Mouse (Mus musculus) left cerebral cortex, postnatal 4 days (tissue): ENCODE results near the gene Tmtc2. TPM values are rescaled to one million over a fixed set of nuclear protein-coding genes. Genes with fewer than 3 reads are reported as not detected.
"Not testable (repeated sequence)": the region's sequence is repeated elsewhere in the genome, so short reads cannot be mapped to it uniquely, and the experiment has no call there.

ENCODE experiments used
- DNase-seq: peaks from one replicate; pipeline ENCODE4 v3.0.0-alpha.2; 2022
- intact Hi-C: fragments of 180-260 bp; cut with DNase I; formaldehyde crosslinking; loops from one replicate; pipeline ENCODE4 v1.15.1; 2025
- total RNA-seq, 2 experiments: library from RNA; stranded (reverse); gene quantifications; 2 replicates each; pipeline ENCODE4 v1.2.3; 2021

The Tmtc2 gene
- total RNA-seq, 2 experiments from 2014 or later = 12.9 to 14.0 TPM

DNA sequence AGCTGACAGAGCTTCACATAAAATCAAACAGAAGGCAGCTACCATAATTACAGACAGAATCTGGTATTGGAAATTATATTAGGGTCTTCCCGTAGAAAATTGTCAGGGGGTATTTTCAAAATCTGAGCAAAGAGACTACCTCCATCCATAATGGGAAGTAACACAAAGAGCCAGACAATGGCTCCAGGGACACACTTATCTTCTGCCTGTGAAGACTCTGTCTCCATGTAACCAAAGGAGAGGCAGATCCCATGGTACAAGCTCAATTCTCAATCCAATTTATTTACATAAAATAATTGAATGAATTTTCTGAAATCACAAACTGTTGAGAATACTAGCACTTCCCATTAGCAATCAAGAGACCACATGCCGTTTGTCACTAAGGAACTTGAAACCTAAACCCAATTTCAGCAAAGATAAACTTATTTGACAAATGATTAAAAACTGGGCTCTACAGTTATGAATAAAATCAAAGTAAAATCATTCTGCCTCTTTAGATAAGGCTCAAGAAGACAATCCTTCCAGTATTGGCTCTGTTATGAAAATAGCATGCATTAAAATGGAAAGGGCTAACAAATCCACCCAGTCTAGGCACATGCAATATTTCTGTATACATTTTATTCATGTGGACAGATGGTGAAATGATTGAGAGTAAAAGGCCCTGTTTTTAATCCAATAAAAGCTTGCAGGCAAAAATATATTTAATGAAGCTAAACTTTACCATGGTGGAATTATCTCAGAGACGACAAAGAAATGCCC is 254.8 kb downstream of the Tmtc2 start:
- intact Hi-C loops = no loop called here

DNA sequence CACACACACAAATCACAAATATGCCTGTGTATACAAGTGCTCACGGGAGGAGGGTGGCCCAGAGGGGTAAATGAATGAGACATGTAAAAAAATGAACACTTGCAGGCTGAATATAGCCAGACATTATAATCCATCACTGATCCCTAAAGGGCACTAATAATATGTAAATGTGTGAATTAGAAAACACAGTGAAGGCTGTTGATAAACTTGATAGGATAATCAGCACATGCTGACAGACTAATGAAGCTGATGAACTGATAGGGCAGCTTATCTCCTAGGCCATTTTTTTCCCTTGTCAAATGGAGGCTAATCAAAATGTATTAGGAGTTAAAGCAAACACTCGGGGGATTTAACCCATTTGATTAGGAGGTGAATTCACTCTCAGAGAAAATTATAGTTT is 255.4 kb downstream of the Tmtc2 start:
- intact Hi-C loops = no loop called here
- no peak for DNase-seq

More for the DNA sequence above, 254.8 kb downstream of the Tmtc2 start:
- DNase-seq = no peak

DNA sequence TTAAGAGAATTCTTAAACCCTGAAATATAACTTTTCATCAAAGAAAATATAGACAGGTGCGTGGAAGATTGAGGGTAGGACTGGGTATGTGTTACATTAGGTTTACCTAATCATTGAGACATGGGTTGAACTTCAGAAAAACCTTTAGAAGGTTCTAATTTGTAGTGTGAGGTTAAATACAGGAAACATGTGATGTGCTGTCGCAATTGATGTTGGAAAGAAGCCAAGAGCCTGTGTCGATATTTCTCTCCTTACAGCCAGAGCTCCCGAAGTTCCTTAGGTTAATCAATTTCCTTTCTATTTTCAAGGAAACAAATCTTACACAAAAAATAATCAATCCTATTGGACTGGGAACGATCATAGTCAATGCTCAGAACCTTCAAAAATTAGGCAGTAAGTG is 261.3 kb downstream of the Tmtc2 start:
- DNase-seq = no peak
- intact Hi-C loops = no loop called here

DNA sequence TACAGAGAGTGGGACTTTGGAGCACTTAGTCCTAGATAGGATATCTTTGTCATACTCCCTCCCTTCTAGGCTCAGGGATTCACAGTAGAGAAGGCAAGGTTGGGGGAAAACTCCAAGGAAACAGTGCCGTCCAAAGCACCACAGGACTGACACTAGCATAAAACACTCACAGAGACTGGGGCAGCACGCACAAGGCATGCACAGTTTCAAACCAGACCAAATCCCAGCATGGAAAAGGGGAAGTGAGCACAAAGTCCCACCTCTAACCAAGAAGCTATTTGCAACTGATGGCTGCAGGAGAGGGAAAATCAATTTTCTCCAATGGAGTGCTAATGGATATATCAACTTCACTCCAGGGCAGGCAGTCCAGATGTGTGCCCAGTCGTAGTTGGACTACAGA is 276.7 kb downstream of the Tmtc2 start:
- intact Hi-C loops = no loop called here
- DNase-seq = no peak

DNA sequence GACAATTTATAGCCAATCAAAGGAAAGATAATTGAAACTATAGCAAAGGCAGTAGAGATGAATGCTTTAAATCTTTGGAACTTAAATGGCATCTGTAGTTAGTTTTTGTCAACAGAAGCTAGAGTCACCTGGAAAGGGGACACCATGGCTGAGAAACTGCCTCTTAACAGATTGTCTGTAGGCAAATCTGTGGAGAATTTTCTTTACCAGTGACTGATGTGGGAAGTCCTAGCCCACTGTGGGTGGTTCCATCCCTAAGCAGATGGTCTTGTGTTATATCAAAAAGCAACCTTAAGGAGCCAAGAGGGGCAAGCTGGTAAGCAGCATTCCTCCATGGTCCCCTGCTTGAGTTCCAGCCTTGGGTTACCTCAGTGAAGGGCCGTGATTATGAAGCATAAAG is 281.3 kb downstream of the Tmtc2 start:
- intact Hi-C loops = no loop called here
- DNase-seq = no peak

DNA sequence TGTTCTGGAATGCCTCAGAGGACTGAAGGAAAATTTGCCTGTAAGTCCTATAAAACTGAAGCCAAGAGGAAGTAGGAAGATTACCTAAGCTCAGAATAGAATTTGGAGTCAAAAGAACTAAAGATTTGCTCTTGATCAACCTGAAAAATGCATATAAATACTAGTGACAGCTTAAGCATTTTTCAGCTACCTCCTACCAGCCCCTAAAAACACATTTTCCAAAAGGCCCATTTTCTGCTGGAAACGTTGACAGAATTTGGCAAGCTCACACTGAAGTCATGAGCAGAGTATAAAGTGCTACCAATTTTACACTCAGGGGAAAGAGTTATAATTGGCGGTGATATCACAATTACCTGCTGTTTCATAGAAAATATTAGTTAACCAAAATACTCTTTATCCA is 285.8 kb downstream of the Tmtc2 start:
- no peak for DNase-seq
- intact Hi-C loops = no loop called here

DNA sequence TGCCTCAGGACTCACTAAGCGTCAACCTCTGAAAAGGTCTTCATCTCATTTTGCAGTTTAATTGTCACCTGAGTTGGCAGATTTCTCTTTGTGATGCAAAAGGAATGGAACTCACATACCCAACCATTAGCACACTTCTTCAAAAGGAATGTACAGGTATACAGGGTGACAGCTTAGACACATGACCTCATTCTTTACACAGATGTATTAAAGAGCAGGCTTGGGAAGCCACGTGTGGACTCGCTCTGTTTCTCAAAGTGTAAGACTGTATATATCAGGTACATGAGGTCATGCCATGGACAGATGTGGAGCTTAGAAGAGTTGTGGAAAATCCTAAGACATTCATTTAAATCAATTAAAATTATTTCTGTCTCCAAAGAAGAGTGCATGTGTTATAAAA is 286.7 kb downstream of the Tmtc2 start:
- DNase-seq = no peak
- intact Hi-C loops = no loop called here

DNA sequence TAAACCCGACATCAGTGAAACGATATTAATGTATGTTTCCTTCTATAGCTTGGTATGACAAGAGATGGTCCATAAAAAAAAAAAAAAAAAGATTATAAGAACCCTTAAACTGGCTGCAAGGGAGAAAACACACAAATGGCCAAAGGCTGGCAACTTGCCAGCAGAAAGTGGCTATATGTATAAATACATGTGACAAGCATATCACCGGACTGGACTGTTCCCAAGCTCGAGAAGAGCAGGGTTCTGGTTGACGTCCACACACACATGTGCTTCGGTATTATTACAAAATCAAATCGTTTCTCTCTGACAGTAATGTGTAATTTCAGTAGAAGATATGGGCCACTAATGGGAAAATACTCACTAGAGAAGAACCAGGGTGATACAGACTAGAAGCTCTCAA is 287.2 kb downstream of the Tmtc2 start:
- intact Hi-C loops = no loop called here

DNA sequence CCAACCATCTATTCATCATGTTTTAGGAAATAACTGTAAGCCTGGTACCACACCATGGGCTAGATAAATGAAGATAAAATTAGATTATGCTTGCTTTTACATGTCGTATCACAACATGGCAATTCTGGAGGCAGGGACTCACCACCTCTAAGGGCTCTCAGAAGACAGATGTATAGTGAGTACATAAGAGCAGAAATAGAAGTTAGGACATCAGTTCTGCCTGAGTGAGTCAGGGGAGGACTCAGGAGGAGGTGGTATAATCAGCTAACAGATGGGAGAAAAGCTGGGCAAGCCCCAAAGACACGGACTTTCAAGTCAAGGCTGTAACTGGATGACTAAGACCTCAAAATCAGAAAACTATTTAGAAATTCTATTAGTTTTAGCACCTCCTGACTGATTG is 288.0 kb downstream of the Tmtc2 start:
- no peak for DNase-seq
- intact Hi-C loops = no loop called here

More for the DNA sequence above, 287.2 kb downstream of the Tmtc2 start:
- DNase-seq = peak; percentile 16

DNA sequence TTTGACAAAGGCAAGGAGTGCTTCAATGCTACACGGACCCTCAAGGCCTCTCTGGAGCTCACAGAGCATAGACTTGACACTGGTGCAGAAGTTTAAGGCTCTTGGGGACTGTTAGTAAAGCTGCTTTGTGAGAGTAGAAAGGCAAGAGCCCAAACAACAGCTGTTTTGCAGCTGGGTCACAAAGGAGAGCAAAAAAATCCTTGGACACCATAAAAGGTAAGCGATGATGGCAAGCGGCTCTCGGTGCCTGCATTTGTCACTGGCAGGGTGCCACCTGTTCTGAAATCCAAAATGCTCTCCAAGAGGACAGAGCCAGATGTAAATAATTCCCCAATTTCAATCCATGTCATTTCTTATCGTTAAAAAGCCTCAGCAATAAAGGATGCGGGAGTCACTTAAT is 290.1 kb downstream of the Tmtc2 start:
- intact Hi-C loops = no loop called here
- DNase-seq = peak; percentile 29

DNA sequence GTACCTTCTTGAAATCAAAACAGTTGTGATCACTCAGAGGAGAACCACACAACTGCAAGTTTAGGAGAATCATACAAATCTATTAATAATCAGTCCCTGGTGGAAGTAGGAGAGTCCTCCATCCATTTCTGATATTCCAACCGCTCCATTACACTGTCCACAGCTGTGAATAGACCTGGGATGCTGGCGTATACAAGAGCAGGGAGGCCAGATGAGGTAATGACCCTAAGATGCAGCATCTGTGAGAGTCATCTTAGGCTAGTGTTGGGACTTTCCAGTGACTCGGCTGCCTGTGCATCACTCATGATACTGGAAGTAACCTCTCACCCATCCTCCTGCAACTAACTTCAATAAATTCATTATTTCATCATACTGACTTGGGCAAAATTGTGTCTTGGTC is 293.3 kb downstream of the Tmtc2 start:
- intact Hi-C loops = no loop called here
- DNase-seq = no peak

DNA sequence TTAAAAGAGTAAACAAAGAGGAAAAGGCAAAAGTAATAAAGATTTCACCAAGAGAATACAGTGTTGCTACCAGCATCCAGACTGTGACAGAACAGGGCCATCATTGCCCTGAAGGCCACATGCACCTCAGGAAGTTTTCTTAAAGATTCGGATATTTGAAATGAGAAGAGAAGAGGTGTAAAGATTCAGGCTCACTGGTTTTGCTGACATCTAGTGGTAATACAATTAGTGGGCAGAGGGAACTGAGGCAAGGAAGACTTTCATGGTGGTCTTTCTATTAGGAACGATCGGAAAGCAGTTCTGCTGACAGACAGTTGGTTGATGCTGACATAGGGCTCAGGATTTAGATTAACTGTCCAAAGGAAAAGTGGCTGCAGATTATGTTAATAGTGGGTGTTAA is 314.2 kb downstream of the Tmtc2 start:
- intact Hi-C loops = no loop called here

DNA sequence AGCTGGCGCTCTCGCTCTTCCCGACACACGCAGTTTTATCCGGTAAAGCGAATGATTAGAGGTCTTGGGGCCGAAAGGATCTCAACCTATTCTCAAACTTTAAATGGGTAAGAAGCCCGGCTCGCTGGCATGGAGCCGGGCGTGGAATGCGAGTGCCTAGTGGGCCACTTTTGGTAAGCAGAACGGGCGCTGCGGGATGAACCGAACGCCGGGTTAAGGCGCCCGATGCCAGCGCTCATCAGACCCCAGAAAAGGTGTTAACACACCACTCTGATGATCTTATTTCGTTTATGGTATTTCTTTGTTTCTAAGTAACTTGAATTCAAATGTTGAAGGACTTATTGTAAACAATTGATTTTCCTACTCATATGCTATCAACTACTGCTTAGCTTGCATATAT is 336.0 kb downstream of the Tmtc2 start:
- DNase-seq = peak; percentile 45
- intact Hi-C loops = not testable (repeated sequence)

More for the DNA sequence above, 314.2 kb downstream of the Tmtc2 start:
- no peak for DNase-seq

DNA sequence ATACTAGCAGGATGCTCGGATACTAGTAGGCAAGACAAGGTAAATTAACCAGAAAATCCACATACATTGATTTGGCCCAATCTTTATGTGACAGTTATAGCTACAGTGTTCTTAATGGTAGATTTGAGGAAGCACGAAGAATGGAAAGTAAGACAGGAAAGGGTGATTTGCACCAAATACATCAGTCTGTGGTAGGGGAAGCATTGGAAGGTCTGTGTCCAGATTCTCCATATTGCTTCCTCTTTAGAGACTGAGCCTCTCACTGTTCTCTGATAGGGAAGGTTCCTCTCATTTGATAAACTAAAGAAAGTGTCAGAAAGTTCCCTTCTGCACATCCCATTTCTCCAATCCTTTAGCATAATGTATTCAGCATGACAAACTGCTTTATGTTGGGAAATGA is 341.4 kb downstream of the Tmtc2 start:
- DNase-seq = no peak
- intact Hi-C loops = no loop called here

DNA sequence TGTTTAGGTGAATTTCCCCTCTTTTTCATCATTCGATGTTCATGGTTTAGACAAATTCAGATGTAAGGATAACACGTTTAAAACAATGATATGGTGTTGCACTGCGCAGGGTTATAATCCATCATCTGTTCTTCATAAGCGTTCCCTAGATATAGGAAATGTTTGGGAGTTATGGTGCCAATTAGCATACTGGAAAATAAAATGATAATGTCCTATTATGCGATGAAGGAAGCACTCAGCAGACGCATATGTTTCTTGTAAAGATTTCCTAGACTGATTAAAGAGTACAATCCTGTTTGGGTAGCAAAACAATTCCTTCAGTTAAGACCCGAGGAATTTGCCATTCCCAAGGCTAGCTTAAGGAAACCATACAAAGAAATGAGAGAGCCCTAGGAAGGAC is 343.8 kb downstream of the Tmtc2 start:
- DNase-seq = no peak
- intact Hi-C loops = no loop called here

DNA sequence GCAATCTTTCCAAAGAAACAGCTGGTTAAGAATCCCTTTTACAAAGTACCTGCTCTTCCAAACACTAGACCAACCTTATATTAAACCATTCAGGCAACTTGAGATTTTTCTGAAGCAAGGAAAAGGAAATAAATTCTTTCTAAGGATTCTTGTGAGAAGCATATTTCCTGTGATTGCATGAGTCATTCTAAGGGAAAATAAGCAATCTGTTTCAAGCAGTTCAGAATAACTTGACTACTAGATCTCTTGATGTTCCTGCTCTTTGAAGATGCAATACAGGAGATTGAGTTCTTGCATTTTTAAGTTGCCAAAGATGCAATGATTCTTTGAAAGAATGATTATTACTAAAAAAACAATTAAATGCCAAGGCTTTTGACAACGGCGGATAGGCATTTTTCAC is 345.6 kb downstream of the Tmtc2 start:
- intact Hi-C loops = no loop called here
- DNase-seq = no peak

DNA sequence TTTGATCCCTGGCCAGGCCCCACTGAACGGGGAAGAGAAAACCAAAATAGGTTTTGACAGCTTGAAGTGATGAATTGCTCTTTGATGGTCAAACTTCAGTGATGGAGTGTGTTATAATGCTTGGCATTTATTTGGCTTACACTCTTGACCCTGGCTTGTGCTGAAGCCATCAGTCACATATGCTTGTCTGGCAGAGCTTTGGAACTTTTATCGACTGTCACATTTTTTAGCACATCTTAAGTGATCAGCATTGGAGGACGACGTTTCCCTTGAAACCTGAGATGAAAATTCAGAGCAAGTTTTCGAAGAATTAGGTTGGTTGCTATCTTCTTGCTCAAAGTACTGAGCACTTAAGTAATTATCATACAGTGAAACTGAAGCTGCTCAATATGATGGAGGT is 346.6 kb downstream of the Tmtc2 start:
- intact Hi-C loops = no loop called here
- DNase-seq = no peak

DNA sequence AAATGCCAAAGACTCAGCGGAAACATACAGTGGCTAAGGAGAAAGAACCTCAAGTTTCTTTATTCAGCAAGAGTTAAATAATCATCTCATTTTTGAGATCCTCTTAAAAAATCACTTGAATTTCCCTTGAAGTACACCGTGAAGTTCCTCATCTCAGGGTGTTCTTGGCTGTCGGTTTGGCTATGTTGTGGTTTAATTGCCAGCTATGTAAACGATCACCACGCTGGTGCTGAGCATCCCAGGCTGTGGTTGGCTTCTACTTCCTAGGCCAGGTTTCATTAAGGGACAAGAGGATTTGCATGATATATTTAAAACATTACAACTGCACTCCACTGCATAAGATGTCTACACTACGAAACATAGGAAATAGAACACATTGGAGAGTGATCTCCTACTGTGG is 348.5 kb downstream of the Tmtc2 start:
- DNase-seq = no peak
- intact Hi-C loops = no loop called here

DNA sequence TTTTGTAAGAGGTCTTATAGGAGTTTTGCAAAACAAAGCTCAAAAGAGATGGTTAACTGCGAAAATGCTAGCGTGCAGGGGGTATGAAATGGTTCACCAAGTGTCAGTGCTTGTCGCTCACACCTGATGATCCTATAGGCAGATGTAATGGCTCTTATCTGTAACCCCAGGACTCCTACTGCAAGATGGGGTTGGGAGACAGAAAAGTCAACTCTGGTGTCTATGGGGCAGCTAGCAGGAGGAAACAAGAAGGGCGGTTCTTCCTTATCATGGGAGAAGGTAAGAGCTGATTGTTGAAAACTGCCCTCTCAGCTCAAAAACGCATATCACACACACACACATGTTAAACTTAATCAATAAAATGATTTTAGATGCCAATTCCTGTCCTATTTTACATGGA is 351.3 kb downstream of the Tmtc2 start:
- intact Hi-C loops = no loop called here
- no peak for DNase-seq

DNA sequence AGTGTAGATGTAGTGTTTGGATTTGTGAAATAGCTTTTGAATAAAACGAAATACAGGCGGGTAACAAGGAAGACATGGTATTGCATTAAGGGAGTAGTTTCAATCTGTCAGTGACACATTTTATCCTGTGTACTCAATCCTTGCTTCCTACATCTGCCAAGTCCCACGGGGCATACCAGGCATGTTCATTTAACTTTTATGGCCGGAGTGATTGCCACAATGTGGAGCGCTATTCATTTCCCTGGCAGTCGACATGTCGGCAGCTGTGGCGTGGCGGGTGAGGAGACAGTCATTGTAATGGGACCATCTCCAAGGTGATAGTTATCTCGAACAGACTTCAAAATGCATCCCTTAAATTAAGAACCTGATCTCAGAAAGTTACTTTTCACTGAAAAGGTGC is 372.8 kb downstream of the Tmtc2 start:
- DNase-seq = peak; percentile 60
- intact Hi-C loops = no loop called here

DNA sequence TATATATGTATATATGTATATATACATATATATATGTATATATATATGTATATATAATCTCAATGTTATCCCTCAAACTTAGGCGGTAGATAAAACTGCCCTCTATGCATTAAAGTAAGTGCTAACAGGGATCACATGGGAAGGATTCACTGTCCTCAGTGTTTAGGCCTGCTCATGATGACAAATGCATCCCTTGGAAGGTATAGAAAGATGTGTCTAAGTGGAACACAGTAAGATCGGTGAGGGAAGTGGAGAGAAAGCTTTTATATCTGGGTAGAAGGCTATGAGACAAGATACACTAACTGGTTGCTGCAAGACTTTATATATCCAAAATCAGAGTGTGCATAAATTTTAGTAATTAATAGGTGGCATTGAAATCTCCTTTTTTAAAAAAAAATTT is 373.6 kb downstream of the Tmtc2 start:
- DNase-seq = no peak
- intact Hi-C loops = no loop called here

DNA sequence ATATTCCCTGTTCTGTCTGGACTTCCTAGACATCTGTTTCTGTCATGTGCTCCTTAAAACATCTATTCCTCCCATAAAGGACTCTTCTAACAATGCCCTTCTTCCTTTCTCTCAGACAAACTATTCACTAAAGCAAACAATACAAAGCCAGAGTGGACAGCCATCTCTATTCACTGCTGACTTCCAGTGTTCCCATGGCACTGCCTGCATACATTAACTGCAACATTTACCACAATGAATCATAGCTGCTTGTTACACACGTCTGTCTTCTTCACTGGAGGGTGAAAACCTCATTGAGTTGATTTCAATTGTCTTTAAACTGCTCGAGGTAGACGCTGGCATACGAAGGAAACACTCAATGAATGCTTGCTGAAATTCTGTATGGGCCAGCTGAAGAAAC is 374.2 kb downstream of the Tmtc2 start:
- intact Hi-C loops = no loop called here
- DNase-seq = no peak

DNA sequence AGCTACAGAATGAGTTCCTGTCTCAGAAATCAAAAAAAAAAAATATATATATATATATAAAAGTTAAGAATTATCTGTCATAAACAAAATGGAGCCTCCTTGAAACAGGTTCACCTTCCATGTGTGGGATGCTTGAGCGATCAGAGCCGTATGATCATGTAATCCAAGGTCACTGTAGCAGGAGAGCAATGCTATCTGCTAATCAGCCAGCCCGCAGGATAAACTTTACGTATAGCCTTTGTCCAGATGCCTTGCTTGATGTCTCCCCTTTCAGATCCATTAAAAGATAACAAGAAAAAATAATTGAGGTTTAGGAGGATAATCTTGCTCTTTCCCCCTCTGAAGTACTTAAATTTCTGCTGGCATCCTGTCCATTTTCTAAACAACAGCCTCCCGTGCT is 374.7 kb downstream of the Tmtc2 start:
- DNase-seq = no peak
- intact Hi-C loops = no loop called here
